Mouse (Mus musculus) left cerebral cortex, adult 18-20 months (tissue): ENCODE data around the gene Acp1. TPM values are rescaled to one million over a fixed set of nuclear protein-coding genes. Genes with fewer than 3 reads are reported as not detected.

Source experiments
- DNase-seq, 2 experiments: peaks; one replicate each; pipeline ENCODE4 v3.0.0; 2021 to 2022; ENCODE audit warnings: low spot score in 2 of 2, mixed read lengths in 1 of 2
- total RNA-seq, 2 experiments: library from RNA; stranded (reverse); gene quantifications; 2 replicates each; pipeline ENCODE4 v1.2.3; 2021

Gene Acp1
- total RNA-seq, 2 experiments from 2014 or later: 56.8 to 57.5 TPM

- DNase-seq: no peak
These were observed 45.6 kb downstream of the Acp1 start for GRCm38 (mm10) chr12:30865781-30866180.

- no peak for DNase-seq
These were observed 47.0 kb downstream of the Acp1 start for GRCm38 (mm10) chr12:30864347-30864746.

DNA sequence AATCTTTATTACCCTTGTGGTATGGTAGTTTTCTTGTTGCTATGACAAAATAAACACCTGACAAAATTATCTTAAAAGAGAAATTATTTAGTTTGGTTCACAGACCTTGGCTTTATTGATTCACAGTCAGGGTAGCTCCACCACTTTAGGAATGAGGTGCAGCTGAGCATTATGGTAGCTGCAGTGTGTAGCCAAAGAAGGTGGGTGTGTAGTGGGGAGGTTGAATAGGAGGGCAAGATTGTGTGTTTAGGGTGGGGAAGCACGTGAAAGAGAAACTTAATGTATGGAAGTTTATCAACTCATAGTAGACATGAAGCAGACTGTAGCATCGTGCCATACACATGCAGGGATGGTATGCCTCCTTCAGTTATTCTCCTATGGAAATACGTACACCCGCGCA is 55.2 kb downstream of the Acp1 start:
- no peak for DNase-seq

DNA sequence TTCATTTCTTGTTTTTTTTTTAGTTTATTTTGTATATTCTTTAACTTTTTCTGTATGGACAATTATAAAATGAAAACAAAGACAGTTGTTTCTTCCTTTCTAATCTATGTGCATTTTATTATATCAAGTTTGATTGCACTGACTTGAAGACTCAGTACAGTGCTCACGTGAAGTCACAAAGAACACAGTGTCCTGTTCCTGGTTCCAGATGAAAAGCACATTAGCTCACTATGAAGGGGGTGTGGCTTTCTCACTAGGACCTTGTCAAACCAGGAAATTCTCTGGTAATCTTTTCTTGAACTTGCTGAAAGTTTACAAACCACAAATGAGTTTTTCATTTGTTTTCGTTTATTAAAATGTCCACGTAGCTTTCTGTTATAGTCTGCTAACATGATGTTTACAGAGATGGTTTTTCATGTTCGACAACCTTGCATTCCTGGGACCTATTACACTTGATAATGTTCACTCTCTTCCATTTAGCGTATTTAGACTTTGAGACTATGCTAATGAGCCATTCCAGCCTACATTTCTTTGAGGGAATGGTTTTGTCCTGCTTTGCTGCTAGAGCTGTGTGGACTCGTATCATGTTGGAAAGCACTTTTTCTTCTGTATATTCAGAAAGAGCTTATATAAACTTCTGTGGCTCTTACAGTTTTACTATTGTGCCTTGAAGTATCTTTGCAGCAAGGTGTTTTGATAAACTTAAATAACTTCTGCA is 55.8 kb downstream of the Acp1 start:
- no peak for DNase-seq

DNA sequence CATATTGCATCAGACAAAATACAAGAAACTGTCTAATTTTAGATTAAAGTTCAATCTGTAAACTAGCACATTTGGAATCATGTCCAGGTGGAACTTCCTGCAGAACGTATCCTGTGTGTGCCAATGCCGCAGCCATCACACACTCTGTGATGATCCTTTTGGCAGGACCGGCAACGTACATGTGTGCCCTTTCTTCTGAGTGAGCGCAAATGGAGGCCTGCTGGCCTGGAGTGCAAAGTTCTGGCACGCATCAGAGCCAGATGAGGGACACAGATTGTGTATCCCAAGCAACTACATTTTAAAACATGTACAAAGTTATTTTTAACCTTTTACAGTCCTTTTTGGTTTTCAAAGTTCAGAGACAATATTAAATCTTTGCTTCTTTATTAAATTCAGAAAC is 59.5 kb downstream of the Acp1 start:
- DNase-seq: no peak

DNA sequence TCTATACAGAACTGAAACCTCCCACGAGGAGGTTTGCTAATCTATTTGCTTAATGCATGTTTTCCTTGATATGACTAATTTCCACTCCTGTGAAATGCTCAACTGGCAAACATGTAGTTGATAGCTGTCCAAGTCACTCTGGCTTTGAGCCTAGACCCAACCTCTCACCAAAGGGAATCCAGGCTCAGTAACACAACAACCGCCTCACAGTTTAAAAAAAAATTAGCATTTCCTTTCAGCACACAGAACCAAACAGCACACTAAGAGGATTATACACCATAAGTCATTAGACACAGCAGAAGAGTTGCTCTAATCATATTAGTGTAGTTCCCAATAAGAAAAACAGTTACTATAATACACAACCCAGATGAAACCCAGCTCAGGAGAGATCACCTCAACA is 60.5 kb downstream of the Acp1 start:
- DNase-seq: peak in 1 of 2 experiments; percentile 8

DNA sequence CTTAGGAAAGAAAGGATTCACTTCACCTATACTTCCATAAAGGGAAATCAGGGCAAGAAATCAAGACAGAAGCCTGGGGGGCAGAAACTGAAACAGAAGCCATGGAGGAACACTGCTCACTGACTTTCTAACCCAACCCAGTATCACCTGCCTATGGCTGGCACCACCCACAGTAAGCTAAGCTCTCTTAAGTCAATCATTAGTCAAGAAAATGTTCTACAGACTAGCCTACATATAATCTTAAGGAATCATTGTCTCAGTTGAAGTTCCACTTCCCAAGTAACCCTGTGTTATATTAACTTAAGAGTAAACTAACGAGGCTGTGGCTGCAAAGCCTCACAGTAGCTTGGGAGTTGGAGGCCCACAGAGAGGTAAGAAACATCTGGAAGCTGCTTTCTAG is 62.9 kb downstream of the Acp1 start:
- DNase-seq: no peak

Other genes with a start within 250 kb of the Acp1 start
- 1 to 10 TPM; 2.2 to 4.0 TPM for gene Alkal2, start 27.3 kb downstream of the Acp1 start, total RNA-seq
- gene Sh3yl1, start 79 bp upstream of the Acp1 start, total RNA-seq: 10 to 100 TPM; 13.8 to 14.0 TPM
- gene Fam110c, start 162.3 kb upstream of the Acp1 start, total RNA-seq: not detected